Mouse (Mus musculus) layer of hippocampus, adult 2 months (tissue): ENCODE results near the gene Adprh. TPM values are rescaled to one million over a fixed set of nuclear protein-coding genes. Genes with fewer than 3 reads are reported as not detected.

Experiments
- DNase-seq, 2 experiments: peaks; one replicate each; pipeline ENCODE4 v3.0.0; 2022; ENCODE audit warnings: low spot score in 2 of 2
- H3K27ac ChIP-seq: fragments of 200-600 bp; 2 replicates; pipeline ENCODE4 v1.8.1; 2022
- H3K4me3 ChIP-seq: fragments of 200-600 bp; 2 replicates; pipeline ENCODE4 v1.8.1; 2022; ENCODE audit warnings: mild to moderate bottlenecking
- CTCF ChIP-seq: fragments of 200-600 bp; conservative IDR thresholded peaks from 2 replicates; pipeline ENCODE4 v1.8.1; 2022; ENCODE audit warnings: antibody characterized with exemption, mild to moderate bottlenecking, moderate library complexity
- total RNA-seq, 2 experiments: library from RNA; stranded (reverse); gene quantifications; 2 replicates each; pipeline ENCODE4 v1.2.3; 2021

The Adprh gene
- total RNA-seq, 2 experiments from 2014 or later: 55.4 to 55.5 TPM

- no peak overlapping the region for H3K27ac ChIP-seq
- H3K4me3 ChIP-seq: no peak overlapping the region
- no peak for TF ChIP-seq CTCF
- no peak for DNase-seq
Observed at GRCm38 (mm10) chr16:38445576-38445975, 6.9 kb downstream of the Adprh start.

GRCm38 (mm10) chr16:38445046-38445445 lies 7.5 kb downstream of the Adprh start:
- DNase-seq: no peak
- no peak for TF ChIP-seq CTCF
- H3K4me3 ChIP-seq: no peak overlapping the region
- no peak overlapping the region for H3K27ac ChIP-seq

GRCm38 (mm10) chr16:38443721-38444464 lies 8.6 kb downstream of the Adprh start:
- no peak for DNase-seq
- Histone ChIP-seq H3K27ac (no peak overlapping the region), H3K4me3 (no peak overlapping the region)
- no peak for TF ChIP-seq CTCF

- no peak for TF ChIP-seq CTCF
- no peak overlapping the region for H3K4me3 ChIP-seq
- no peak overlapping the region for H3K27ac ChIP-seq
- no peak for DNase-seq
Observed at GRCm38 (mm10) chr16:38442216-38442615, 10.3 kb downstream of the Adprh start.

GRCm38 (mm10) chr16:38441611-38442010 lies 10.9 kb downstream of the Adprh start:
- TF ChIP-seq CTCF: no peak
- Histone ChIP-seq H3K4me3 (no peak overlapping the region), H3K27ac (no peak overlapping the region)
- DNase-seq: no peak

GRCm38 (mm10) chr16:38440403-38440802 lies 12.1 kb downstream of the Adprh start:
- no peak for TF ChIP-seq CTCF
- no peak for DNase-seq
- H3K4me3 ChIP-seq: no peak overlapping the region
- H3K27ac ChIP-seq: no peak overlapping the region

- H3K27ac ChIP-seq: no peak overlapping the region
- DNase-seq: no peak
- TF ChIP-seq CTCF: no peak
- no peak overlapping the region for H3K4me3 ChIP-seq
Observed at GRCm38 (mm10) chr16:38439190-38439589, 13.3 kb downstream of the Adprh start.

- no peak for DNase-seq
- H3K4me3 ChIP-seq: no peak overlapping the region
- H3K27ac ChIP-seq: no peak overlapping the region
- TF ChIP-seq CTCF: no peak
Observed at GRCm38 (mm10) chr16:38434295-38434795, 18.2 kb downstream of the Adprh start.

GRCm38 (mm10) chr16:38433514-38433913 lies 19.0 kb downstream of the Adprh start:
- DNase-seq: no peak
- H3K4me3 ChIP-seq: no peak overlapping the region
- no peak overlapping the region for H3K27ac ChIP-seq
- no peak for TF ChIP-seq CTCF

- no peak for DNase-seq
- no peak for TF ChIP-seq CTCF
- H3K4me3 ChIP-seq: no peak within 1 kb of the TSS
- no peak within 1 kb of the TSS for H3K27ac ChIP-seq
Observed at GRCm38 (mm10) chr16:38432498-38433425, 19.7 kb downstream of the Adprh start, which contains the start of gene Pla1a. Gene Pla1a (minus strand): TSS chr16:38433145.

- H3K4me3 ChIP-seq: no peak overlapping the region
- H3K27ac ChIP-seq: no peak overlapping the region
- DNase-seq: no peak
- TF ChIP-seq CTCF: no peak
Observed at GRCm38 (mm10) chr16:38431446-38432185, 20.9 kb downstream of the Adprh start.

- no peak for DNase-seq
- no peak for TF ChIP-seq CTCF
- H3K27ac ChIP-seq: no peak overlapping the region
- no peak overlapping the region for H3K4me3 ChIP-seq
Observed at GRCm38 (mm10) chr16:38425799-38426198, 26.7 kb downstream of the Adprh start.

- H3K4me3 ChIP-seq: no peak overlapping the region
- H3K27ac ChIP-seq: no peak overlapping the region
- DNase-seq: no peak
- no peak for TF ChIP-seq CTCF
Observed at GRCm38 (mm10) chr16:38425374-38425773, 27.1 kb downstream of the Adprh start.
